Mouse (Mus musculus) large intestine, adult 2 months (tissue): ENCODE results near the gene Dok5. TPM values are rescaled to one million over a fixed set of nuclear protein-coding genes. Genes with fewer than 3 reads are reported as not detected.

Source experiments
- DNase-seq: peaks from one replicate; pipeline ENCODE4 v3.0.0-alpha.2; 2012; ENCODE audit warnings: low read depth, low spot score
- WGBS: fragments of 180-500 bp; shearing (Covaris S2); methylation state at CpG from one replicate; pipeline ENCODE4 v1.1.7; 2018; 5-methylcytosine and 5-hydroxymethylcytosine counted together
- polyA plus RNA-seq: library from polyadenylated mRNA; depleted of rRNA; stranded (reverse); fragments of >200 nt; gene quantifications from 2 replicates; pipeline ENCODE4 v1.2.3, GENCODE M21; 2012

Gene Dok5
- polyA plus RNA-seq, 1 experiment: 0.42 TPM

DNA sequence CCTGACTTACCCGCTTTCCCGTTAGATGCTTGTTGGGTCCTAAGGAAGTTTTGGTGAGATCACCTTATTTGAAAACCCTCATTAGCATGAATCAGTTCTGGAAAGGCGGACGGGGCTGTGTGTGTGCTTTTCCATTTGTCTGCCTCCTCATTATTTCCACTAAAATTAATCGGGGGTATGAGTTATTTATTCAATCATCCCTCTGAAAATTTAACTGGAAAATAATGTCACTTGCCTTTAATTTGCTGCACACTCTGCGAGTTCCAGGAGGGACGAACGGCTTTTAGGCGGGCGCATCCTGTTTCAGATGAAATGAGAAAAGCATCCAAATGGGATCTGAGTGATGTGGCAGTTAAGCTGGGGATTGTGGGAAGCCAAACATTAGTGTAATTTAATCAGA lies 113.9 kb downstream of the Dok5 start:
- DNase-seq: no peak
- WGBS: 91% methylated on average over 10 of the region's 10 CpGs

DNA sequence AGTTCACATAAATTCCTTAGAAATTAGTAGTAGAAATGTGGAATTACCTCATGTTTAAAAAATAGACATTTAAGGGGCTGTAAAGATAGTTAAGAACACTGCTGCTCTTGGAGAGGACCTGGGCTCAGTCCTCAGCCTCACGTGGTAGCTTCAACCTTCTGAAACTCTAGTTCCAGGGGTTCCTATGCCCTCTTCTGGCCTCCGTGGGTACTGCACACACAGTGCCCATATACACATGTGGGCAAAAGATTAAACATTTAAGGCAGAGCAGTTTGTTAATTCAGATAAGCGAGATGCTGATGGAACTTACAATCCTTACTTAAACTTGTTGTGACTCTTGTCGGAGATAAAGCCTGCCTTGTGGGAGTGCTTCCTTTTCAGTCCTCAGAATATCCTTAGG lies 118.5 kb downstream of the Dok5 start:
- no peak for DNase-seq
- 94% methylated on average over 4 of the region's 4 CpGs for WGBS

- no peak for DNase-seq
- WGBS: 79% methylated on average over 6 of the region's 6 CpGs
Measured at GRCm38 (mm10) chr2:170852337-170852736, 120.7 kb downstream of the Dok5 start.

DNA sequence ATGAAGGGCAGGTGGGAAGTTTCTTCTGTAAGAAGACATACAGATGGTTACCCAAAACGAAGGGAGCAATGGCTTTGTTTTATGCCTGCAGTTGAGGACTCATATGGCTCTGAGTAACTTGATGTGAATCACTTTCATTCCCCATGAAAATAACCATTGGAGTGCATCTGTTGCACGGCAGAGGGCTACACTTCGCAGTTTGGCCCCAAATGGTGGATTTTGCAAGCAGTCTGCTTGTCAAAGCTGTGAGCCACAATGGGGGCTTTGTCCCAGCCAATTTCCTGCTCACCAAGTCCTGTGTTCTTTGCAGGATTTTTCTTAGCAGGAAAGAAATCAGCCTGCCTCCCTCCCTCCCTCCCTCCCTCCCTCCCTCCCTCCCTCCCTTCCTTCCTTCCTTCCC lies 123.6 kb downstream of the Dok5 start:
- WGBS: 47% methylated on average over 3 of the region's 3 CpGs
- no peak for DNase-seq

DNA sequence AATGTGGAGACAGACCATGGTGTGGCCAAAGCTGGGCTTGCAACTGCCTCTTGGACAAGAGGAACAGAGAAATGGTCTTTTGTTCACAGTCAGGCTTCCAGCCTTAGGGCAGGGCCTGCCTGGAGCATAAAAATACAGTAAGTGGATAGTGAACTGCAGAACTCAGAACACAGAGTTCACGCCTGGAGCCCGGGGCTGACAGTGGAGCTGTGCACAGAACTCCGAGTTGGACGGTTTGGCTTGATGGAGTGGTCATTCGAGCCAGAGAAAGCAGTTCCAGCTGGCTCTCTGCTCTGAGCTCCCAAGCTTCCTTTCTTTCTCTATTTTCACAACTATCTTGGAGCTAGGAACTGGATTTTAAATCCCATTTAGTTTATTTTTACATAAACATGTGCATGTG lies 124.5 kb downstream of the Dok5 start:
- WGBS: 58% methylated on average over 5 of the region's 5 CpGs
- no peak for DNase-seq

DNA sequence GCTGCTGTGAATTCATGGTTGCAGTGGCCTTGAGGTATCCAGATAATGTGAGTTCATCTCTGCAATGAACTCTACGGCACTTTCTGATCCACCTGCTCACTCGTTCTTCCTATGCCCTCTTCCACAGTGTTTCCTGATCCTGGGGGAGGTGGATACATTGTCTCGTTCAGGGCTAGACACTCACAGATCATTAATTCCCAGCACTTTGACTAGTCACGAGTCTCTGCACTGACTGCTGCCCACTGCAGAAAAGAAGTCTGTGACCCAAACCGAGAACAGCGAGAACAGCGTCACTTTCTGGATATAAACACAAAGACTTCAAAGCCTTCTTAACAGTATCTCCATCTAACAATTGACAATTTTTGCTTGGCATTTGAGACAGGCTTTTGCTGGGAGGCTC lies 125.9 kb downstream of the Dok5 start:
- WGBS: 69% methylated on average over 7 of the region's 7 CpGs
- DNase-seq: no peak

GRCm38 (mm10) chr2:170858640-170859039 lies 127.0 kb downstream of the Dok5 start:
- 44% methylated on average over 3 of the region's 3 CpGs for WGBS
- no peak for DNase-seq

GRCm38 (mm10) chr2:170860576-170860975 lies 129.0 kb downstream of the Dok5 start:
- DNase-seq: no peak
- WGBS: 62% methylated on average over 4 of the region's 4 CpGs

- 43% methylated on average over 9 of the region's 9 CpGs for WGBS
- no peak for DNase-seq
Measured at GRCm38 (mm10) chr2:170862799-170863198, 131.2 kb downstream of the Dok5 start.

GRCm38 (mm10) chr2:170863201-170863600 lies 131.6 kb downstream of the Dok5 start:
- 89% methylated on average over 10 of the region's 10 CpGs for WGBS
- no peak for DNase-seq

- 84% methylated on average over 5 of the region's 5 CpGs for WGBS
Measured at GRCm38 (mm10) chr2:170864043-170864442, 132.4 kb downstream of the Dok5 start.

DNA sequence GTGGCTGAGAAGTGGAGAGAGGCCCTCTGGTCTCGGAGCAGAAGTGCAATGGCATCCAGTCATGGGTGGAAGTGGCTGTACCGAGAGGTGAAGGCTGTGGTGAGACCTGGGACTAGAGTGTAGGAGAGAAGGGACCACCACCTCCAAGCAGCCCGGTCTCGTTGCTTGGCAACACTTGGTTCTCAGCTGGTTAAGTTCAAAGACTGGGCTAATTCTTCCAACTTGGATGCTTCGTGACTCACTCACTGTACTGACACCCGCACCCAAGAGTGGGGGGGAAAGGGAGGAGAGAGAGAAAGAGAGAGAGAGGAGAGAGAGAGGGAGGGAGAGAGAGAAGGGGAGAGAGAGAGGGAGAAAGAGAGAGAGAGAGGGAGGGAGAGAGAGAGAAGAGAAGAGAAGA lies 133.2 kb downstream of the Dok5 start:
- DNase-seq: no peak
- 86% methylated on average over 6 of the region's 6 CpGs for WGBS

More at GRCm38 (mm10) chr2:170864043-170864442, 132.4 kb downstream of the Dok5 start:
- DNase-seq: no peak

- WGBS: 80% methylated on average over 15 of the region's 15 CpGs
- no peak for DNase-seq
Measured at GRCm38 (mm10) chr2:170870566-170870965, 139.0 kb downstream of the Dok5 start.

DNA sequence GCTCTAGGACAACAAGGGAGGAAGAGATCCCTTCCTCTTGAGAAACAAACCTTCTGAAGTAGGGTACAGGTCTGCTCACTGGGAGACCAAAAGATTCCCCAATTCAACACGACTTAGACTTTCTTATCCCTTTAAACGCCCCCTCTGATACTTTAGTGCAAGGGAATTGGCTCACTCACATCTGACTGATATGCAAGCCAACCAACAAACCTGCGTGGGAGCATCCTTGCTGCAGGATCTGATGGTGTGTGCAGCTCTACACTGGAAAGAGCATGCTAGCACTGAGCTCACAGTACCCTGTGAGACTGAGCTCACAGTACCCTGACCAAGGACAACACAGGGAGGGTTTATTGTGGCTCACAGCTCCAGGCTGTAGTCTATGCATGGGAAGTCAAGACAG lies 139.9 kb downstream of the Dok5 start:
- 76% methylated on average over 3 of the region's 3 CpGs for WGBS
- no peak for DNase-seq

DNA sequence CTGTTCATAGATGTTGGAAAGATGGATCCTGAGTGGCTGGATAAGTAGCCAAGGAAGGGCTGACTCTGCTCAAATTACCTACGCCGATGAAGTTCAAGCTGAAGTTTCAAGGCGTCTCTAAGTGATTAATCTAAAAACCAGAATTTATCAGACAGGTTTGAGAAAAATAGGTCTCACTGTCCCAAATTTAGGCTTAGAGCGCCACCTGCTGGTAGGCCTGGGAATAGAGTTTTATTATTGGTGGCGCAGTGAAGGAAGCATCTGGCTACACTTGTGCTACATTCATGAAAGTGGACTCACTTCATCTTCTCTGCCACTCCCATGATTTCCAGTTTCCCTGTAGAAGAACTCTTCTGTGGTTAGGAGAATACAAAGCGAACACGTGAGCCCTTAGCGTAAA lies 141.8 kb downstream of the Dok5 start:
- peak; percentile 25 for DNase-seq
- WGBS: 9% methylated on average over 8 of the region's 8 CpGs

- WGBS: 2% methylated on average over 4 of the region's 4 CpGs
- DNase-seq: peak; percentile 56
Measured at GRCm38 (mm10) chr2:170877515-170877914, 145.9 kb downstream of the Dok5 start.

DNA sequence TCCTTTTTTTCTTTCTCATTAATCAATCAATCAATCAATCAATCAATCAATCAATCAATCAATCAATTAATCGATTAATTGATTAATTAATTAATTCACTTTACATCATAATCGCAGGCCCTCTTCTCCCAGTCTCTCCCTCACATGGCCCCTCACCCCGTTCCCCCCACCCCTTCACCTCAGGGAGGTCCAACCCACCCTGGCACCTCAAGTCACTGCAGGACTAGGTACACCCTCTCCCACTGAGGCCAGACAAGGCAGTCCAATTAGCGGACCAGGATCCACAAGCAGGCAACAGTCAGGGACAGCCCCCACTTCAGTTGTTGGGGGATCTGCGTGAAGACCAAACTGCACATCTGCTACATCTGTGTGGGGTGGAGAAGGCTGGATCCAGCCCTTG lies 146.3 kb downstream of the Dok5 start:
- WGBS: 55% methylated on average over 5 of the region's 5 CpGs

GRCm38 (mm10) chr2:170884209-170884801 lies 152.7 kb downstream of the Dok5 start:
- no peak for DNase-seq
- WGBS: 32% methylated on average over 4 of the region's 4 CpGs

More for the DNA sequence above, 146.3 kb downstream of the Dok5 start:
- no peak for DNase-seq

GRCm38 (mm10) chr2:170887984-170888383 lies 156.4 kb downstream of the Dok5 start:
- DNase-seq: no peak

DNA sequence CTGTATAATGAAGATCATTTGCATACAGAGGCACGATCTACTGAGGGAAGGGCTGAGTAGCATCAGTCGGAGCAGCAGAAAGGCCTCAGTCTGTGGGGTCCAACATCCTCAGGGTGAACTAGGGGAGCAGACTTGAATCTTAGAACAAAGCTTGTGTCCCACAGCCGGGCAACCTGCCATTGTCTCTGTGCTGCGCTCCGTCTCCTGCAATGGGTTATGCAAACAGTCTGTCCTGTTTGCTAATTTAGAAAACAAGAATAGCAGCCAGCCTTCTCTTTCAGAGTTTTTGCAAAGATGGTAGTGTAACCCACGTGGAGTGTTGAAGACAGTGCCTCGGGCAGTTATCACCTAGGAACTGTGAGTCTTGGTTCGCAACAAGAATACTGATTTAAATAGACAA lies 163.5 kb downstream of the Dok5 start:
- whole genome bisulfite sequencing: 49% methylated on average over 8 of the region's 8 CpGs
- DNase-seq: no peak

More at GRCm38 (mm10) chr2:170887984-170888383, 156.4 kb downstream of the Dok5 start:
- 51% methylated on average over 9 of the region's 9 CpGs for WGBS

DNA sequence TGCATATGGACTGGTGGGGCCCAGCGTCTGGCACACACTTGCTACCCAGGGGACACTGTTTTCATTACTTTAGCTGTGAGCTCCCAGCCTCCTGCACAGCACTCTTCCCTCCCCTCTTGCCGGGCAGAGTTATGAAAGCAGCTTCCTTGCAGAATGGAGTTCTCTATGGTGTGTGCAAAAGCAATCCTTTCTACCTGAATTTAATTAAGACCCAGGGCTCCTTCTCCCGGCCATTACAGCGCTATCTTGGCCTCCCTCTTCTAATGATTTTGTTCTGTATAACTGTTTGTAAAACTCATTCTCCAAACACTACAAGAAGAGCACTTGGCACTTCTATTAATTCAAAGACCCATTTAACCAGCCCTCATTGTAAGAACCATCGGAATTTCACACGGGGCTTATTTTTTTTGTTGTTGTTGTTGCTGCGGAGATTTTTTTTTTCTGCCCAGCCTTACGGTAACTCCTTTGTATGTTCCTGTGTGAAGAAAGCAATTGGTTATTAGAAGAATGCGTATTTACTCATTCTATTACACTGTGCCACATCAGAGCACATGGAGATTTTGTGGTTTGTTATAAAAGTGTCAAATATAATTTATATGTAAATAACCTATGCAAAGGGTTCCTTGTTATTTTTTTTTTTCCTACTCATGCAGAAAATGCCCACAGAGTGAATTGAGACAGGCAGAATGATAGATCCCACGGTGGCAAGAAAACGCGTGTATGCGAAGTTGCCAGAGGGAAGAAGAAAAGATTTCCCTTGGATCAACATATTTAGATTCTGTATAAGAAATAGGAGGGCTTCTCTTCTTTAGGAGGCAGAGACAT lies 170.8 kb downstream of the Dok5 start:
- no peak for DNase-seq
- 75% methylated on average over 13 of the region's 13 CpGs for WGBS
